Mouse (Mus musculus): Measurements from ENCODE around the gene Hid1. TPM values are rescaled to one million over a fixed set of nuclear protein-coding genes. Genes with fewer than 3 reads are reported as not detected.

Hid1 gene
- 6.2 TPM for polyA plus RNA-seq (2014; fragmentation: Illumina TruSeq; extraction: RNeasy Lipid Tissue Mini Kit (QIAGEN cat#74804); ENCODE audit: low read depth, low replicate concordance)

DNA sequence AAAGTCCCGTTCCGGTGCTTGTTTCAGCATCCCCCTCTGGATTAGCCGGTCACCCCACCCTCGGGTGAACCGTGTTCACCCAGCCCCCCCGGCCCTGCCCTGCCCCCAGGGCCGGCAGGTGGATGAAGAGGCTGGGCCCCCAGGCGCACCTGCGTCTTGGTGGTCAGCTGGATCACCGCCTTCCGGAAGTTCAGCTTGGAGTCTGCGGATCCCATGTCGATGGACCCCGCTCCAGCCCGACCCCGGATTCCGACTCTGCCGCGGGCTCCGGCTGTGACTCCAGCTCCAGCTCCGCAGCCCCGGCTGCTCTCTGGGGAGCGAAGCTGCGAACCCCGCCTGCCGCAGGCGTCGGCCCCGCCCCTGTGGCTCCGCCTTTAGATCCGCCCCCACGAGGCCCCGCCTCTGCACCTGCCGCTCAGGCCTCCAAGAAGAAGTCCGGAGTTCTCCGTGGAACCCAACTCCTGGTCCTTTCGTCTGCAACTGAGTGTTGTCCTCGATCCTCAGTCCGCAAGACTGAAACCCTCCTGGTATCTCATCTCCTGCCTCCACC is at the start of gene Hid1:
Hid1 (minus strand) TSS at position 362 of the 550 bp plus-strand sequence.

DNA sequence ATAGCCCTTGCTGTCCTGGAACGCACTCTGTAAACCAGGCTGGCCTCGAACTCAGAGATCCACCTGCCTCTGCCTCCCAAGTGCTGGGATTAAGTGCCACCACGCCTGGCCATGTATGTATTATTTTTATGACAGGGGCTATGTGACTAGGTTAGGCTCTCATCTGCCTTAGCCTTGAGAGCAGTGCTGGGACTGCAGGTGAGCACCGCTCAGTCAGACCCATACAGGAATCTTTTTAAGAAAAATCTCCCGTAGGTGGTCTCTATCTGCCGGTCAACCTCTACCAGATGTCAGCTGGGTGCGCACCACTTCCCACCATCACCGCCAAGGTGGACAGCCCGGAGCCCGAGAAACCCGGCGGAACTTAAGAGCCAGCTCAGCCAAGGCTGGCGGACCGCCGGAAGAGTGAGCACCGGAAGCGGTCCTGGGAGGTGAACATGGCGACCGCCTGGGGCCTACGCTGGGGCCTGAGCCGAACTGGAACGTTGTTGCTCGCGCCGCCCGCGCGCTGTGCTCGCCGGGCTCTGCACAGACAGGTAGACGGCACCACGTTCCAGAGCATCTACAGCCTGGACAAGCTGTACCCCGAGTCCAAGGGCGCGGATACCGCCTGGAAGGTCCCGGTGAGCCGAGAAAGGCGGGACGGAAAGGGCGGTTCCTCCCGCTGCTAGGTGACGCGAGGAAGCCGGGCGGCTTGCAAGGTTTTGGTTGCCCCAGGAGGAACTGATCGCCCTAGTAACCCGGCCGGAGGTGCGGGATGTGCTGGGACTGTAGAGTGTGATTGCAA is 36.0 kb upstream of the Hid1 start, which contains the start of gene Mrpl58:
Mrpl58 (plus strand) TSS at position 415 of the 787 bp plus-strand sequence.

DNA sequence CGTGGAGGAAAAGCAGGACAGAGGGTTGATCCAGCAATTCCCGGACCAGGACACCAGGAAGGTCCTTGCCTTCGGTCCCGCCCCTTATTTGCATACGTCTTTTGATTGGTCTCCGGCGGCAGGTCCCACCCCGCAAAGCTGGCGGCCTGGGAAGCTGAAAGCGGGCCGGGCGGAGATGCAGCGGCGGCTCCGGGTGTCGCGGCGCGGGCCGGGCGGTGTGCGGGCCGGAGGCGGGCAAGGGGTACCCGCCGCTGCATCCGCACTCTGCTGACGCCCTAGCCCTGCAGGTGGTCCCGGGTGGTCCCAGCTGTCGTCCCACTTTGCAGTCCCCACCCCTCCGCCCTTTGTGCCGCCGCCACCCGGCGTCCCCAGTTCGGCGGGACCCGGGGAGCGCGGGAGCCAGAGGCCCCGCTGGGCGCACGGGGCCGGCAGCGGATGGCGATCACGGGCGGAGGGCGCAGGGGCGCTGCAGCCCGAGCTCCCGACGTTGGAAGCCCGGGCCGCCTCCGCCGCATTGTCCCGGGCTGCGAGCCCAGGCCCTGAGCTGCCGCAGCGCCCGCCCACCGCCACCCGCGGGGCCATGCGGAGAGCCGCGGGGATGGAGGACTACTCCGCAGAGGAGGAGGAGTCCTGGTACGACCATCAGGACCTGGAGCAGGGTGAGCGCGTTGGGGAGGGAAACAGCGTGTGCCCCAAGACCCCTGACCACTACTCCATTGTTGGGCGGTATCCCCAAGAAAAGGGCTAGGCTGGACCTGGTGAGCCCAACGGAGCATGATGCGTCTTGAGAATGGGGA is 14.4 kb upstream of the Hid1 start, which contains the start of gene Cdr2l:
Cdr2l (plus strand) TSS at position 174 of the 797 bp plus-strand sequence.

DNA sequence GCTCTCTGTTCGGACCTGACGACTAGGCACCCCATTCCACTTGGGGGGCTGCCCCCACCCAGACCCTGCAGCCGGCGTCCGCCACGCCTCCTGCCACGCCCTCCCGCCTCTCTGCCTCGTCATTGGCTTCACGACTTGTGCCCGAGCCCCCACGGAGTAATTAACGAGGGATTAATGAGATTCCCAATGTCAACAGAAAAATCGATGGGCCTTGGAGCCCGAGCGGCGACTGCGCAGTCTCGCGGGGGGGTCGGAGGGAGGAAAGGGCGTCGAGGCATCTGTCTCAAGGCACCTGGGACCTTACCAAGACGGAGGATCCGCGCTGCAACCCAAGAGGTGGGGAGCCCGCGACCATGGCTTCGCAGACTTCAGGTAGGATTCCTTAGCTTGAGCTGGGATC is 33.0 kb downstream of the Hid1 start, which contains the start of gene Otop3:
Otop3 (plus strand) TSS at position 201 of the 400 bp plus-strand sequence.

DNA sequence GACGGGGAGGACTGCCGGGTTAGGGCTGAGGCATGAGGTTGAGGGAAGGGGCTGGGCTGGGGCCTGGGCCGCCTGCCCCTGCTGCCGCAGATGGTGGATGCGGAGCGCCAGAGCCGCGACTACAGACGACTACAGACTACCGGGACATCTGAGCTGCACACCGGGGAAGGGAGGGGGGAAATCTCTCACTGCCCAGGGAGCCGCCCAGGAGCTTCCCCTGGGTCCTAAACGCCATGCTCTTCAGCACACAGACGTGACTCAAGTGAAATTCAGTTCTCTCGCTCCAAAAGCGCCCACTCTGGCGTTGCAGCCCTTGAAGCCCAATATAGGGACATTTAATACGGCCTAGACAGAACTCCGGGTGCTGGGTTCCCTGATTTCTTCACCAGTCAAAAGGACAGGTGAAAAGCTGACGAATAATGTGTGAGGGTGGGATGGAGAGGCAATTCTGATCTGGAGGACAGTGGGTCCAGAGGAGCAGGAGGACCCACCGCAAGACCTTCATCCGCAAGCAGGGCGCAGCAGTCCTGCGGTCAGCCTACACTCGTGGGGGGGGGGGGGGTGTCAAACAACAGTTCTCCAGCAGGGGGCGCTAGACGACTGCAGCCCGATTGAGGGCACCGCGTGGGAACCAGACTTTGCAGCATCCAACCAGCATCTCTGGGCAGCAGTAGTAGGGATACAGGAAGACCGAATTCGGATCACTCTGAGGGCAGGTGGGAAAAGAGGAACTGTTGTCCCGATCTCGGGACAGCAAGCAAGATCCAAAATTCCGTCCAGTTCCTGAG is 45.5 kb downstream of the Hid1 start, which contains the start of gene Ush1g:
Ush1g (minus strand) TSS at position 136 of the 788 bp plus-strand sequence.

DNA sequence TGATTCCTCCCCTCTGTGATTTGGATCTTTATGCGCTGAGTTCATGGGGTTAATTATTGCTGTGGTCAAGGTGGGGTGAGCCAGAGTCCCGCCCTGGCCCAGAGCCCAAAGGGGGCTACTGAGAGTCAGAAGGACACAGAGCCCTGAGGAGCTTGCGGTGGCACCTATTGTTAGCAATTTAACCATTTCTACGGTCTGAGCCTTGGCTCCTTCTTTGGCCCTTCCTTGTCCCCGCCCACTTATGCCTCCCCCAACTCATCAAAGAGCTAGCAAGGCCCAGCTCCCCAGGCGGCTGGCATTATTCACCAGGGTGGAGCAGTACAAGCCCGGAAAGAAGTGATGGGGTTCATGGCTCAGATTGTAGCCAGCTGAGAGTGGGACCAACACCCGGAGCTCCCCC is 60.7 kb downstream of the Hid1 start, which contains the start of gene Otop2:
Otop2 (plus strand) TSS at position 301 of the 400 bp plus-strand sequence.

Other genes starting within 250 kb of the Hid1 start
- 0.93 TPM for gene Cd300lf, start 233.8 kb downstream of the Hid1 start, polyA plus RNA-seq (2014; fragmentation: Illumina TruSeq; extraction: RNeasy Lipid Tissue Mini Kit (QIAGEN cat#74804); ENCODE audit: low read depth, low replicate concordance)
- 3.4 TPM for gene Slc9a3r1, start 204.4 kb downstream of the Hid1 start, polyA plus RNA-seq (2014; fragmentation: Illumina TruSeq; extraction: RNeasy Lipid Tissue Mini Kit (QIAGEN cat#74804); ENCODE audit: low read depth, low replicate concordance)
- 1.3 TPM for gene Tmem104, start 180.3 kb downstream of the Hid1 start, polyA plus RNA-seq (2014; fragmentation: Illumina TruSeq; extraction: RNeasy Lipid Tissue Mini Kit (QIAGEN cat#74804); ENCODE audit: low read depth, low replicate concordance)
- 0.82 TPM for gene Nat9, start 179.9 kb downstream of the Hid1 start, polyA plus RNA-seq (2014; fragmentation: Illumina TruSeq; extraction: RNeasy Lipid Tissue Mini Kit (QIAGEN cat#74804); ENCODE audit: low read depth, low replicate concordance)
- not detected for gene Grin2c, start 100.5 kb downstream of the Hid1 start, polyA plus RNA-seq (2014; fragmentation: Illumina TruSeq; extraction: RNeasy Lipid Tissue Mini Kit (QIAGEN cat#74804); ENCODE audit: low read depth, low replicate concordance)
- 73.6 TPM for gene Fdxr, start 90.7 kb downstream of the Hid1 start, polyA plus RNA-seq (2014; fragmentation: Illumina TruSeq; extraction: RNeasy Lipid Tissue Mini Kit (QIAGEN cat#74804); ENCODE audit: low read depth, low replicate concordance)
- 35.8 TPM for gene Fads6, start 70.1 kb downstream of the Hid1 start, polyA plus RNA-seq (2014; fragmentation: Illumina TruSeq; extraction: RNeasy Lipid Tissue Mini Kit (QIAGEN cat#74804); ENCODE audit: low read depth, low replicate concordance)
- gene Otop2, start 60.6 kb downstream of the Hid1 start, polyA plus RNA-seq (2014; fragmentation: Illumina TruSeq; extraction: RNeasy Lipid Tissue Mini Kit (QIAGEN cat#74804); ENCODE audit: low read depth, low replicate concordance) = not detected
- not detected for gene Ush1g, start 45.7 kb downstream of the Hid1 start, polyA plus RNA-seq (2014; fragmentation: Illumina TruSeq; extraction: RNeasy Lipid Tissue Mini Kit (QIAGEN cat#74804); ENCODE audit: low read depth, low replicate concordance)
- gene Otop3, start 33.0 kb downstream of the Hid1 start, polyA plus RNA-seq (2014; fragmentation: Illumina TruSeq; extraction: RNeasy Lipid Tissue Mini Kit (QIAGEN cat#74804); ENCODE audit: low read depth, low replicate concordance) = not detected
- gene Cdr2l, start 14.2 kb upstream of the Hid1 start, polyA plus RNA-seq (2014; fragmentation: Illumina TruSeq; extraction: RNeasy Lipid Tissue Mini Kit (QIAGEN cat#74804); ENCODE audit: low read depth, low replicate concordance) = 4.8 TPM
- 17.7 TPM for gene Mrpl58, start 36.0 kb upstream of the Hid1 start, polyA plus RNA-seq (2014; fragmentation: Illumina TruSeq; extraction: RNeasy Lipid Tissue Mini Kit (QIAGEN cat#74804); ENCODE audit: low read depth, low replicate concordance)
- 611 TPM for gene Atp5h, start 52.2 kb upstream of the Hid1 start, polyA plus RNA-seq (2014; fragmentation: Illumina TruSeq; extraction: RNeasy Lipid Tissue Mini Kit (QIAGEN cat#74804); ENCODE audit: low read depth, low replicate concordance)
- 64.0 TPM for gene Kctd2, start 52.4 kb upstream of the Hid1 start, polyA plus RNA-seq (2014; fragmentation: Illumina TruSeq; extraction: RNeasy Lipid Tissue Mini Kit (QIAGEN cat#74804); ENCODE audit: low read depth, low replicate concordance)
- not detected for gene Trim80, start 72.8 kb upstream of the Hid1 start, polyA plus RNA-seq (2014; fragmentation: Illumina TruSeq; extraction: RNeasy Lipid Tissue Mini Kit (QIAGEN cat#74804); ENCODE audit: low read depth, low replicate concordance)
- not detected for gene Slc16a5, start 94.7 kb upstream of the Hid1 start, polyA plus RNA-seq (2014; fragmentation: Illumina TruSeq; extraction: RNeasy Lipid Tissue Mini Kit (QIAGEN cat#74804); ENCODE audit: low read depth, low replicate concordance)
- 0.82 TPM for gene Armc7, start 107.9 kb upstream of the Hid1 start, polyA plus RNA-seq (2014; fragmentation: Illumina TruSeq; extraction: RNeasy Lipid Tissue Mini Kit (QIAGEN cat#74804); ENCODE audit: low read depth, low replicate concordance)
- 4.6 TPM for gene Nt5c, start 124.1 kb upstream of the Hid1 start, polyA plus RNA-seq (2014; fragmentation: Illumina TruSeq; extraction: RNeasy Lipid Tissue Mini Kit (QIAGEN cat#74804); ENCODE audit: low read depth, low replicate concordance)
- 14.9 TPM for gene Jpt1, start 146.6 kb upstream of the Hid1 start, polyA plus RNA-seq (2014; fragmentation: Illumina TruSeq; extraction: RNeasy Lipid Tissue Mini Kit (QIAGEN cat#74804); ENCODE audit: low read depth, low replicate concordance)
- gene Sumo2, start 168.5 kb upstream of the Hid1 start, polyA plus RNA-seq (2014; fragmentation: Illumina TruSeq; extraction: RNeasy Lipid Tissue Mini Kit (QIAGEN cat#74804); ENCODE audit: low read depth, low replicate concordance) = 1,647 TPM
- 42.1 TPM for gene Nup85, start 196.7 kb upstream of the Hid1 start, polyA plus RNA-seq (2014; fragmentation: Illumina TruSeq; extraction: RNeasy Lipid Tissue Mini Kit (QIAGEN cat#74804); ENCODE audit: low read depth, low replicate concordance)
- 8.8 TPM for gene Mrps7, start 236.2 kb upstream of the Hid1 start, polyA plus RNA-seq (2014; fragmentation: Illumina TruSeq; extraction: RNeasy Lipid Tissue Mini Kit (QIAGEN cat#74804); ENCODE audit: low read depth, low replicate concordance)
- gene Gga3, start 236.3 kb upstream of the Hid1 start, polyA plus RNA-seq (2014; fragmentation: Illumina TruSeq; extraction: RNeasy Lipid Tissue Mini Kit (QIAGEN cat#74804); ENCODE audit: low read depth, low replicate concordance) = 3.3 TPM
- 54.5 TPM for gene Mif4gd, start 245.2 kb upstream of the Hid1 start, polyA plus RNA-seq (2014; fragmentation: Illumina TruSeq; extraction: RNeasy Lipid Tissue Mini Kit (QIAGEN cat#74804); ENCODE audit: low read depth, low replicate concordance)

All from adrenal gland, adult 10 weeks (tissue).